Comparison of ENCODE assay signal across 7 mouse cellular contexts in the genomic region with DNA sequence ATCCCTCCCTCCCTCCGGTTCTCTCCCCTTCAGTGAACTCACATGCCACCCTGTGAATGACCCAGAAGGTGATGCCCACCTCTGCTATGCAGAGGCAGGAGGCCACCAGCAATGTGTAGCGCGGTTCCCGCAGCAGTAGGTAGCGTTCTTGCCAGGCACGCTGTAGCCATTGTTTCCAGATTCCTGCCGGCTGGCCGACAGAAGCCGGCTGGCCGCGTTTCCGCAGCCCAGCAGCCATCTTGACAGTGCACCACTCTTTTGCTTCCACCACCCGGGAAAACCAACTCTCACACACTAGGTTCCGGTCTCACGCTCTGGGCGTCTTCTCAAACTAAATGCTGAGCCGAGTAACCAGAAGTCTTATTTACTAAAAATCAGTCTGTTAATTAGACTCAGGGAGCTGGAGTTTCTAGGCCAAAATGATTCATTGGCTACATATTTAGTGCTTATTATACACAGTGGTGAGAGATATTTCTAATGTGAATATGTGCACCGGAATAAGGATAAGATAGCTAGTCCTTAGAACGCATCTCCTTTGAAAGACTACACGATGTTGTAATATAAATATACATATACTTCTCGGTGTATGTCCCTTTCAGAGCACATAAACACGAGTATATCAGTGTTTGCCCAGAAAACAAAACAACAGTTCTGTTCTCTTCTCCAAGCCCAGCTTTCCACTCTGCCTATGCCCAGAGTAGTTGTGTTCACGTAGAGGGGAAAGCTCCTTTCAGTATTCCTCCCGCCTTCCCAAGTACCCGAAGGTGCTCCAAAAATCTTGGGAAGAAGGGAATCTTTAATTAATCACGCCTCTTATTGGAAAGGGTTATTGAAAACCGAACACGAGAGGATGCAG. TPM values are rescaled to one million over a fixed set of nuclear protein-coding genes. Genes with fewer than 3 reads are reported as not detected.
DNase-seq lines count a peak whose midpoint lies in the region; ATAC-seq and TF ChIP-seq lines count a peak whose summit lies in the region.

No protein-coding gene starts in this region.

- TF ChIP-seq CTCF in gastrocnemius, adult 2 months (IDR thresholded peaks at IDR 0.05): no peak
- no peak for TF ChIP-seq CTCF in hindbrain, postnatal 0 days (IDR thresholded peaks at IDR 0.05; ENCODE audit: low read depth)

- peak overlapping the region; percentile 79 for H3K9ac ChIP-seq in hindbrain, postnatal 0 days (replicated peaks; ENCODE audit: low read length)

- peak overlapping the region; percentile 86 for H3K4me3 ChIP-seq in gastrocnemius, adult 2 months
- peak overlapping the region; percentile 72 for H3K4me3 ChIP-seq in hindbrain, postnatal 0 days (ENCODE audit: low read length)
- peak overlapping the region; percentile 91 for H3K4me3 ChIP-seq in midbrain, embryonic 10.5 days

- peak overlapping the region; percentile 93 for H3K27ac ChIP-seq in gastrocnemius, adult 2 months
- peak overlapping the region; percentile 84 for H3K27ac ChIP-seq in hindbrain, postnatal 0 days
- peak overlapping the region; percentile 96 for H3K27ac ChIP-seq in midbrain, embryonic 10.5 days (replicated peaks)

- intact Hi-C loops in gastrocnemius, adult 2 months (cut with DNase I): loop anchor here (2.0 to 5.0 kb wide), 2 partner anchors 40 to 73 kb away; a partner anchor contains a TSS
- intact Hi-C loops in left cerebral cortex, postnatal 4 days (cut with DNase I): no loop called here

- WGBS in hindbrain, postnatal 0 days: under 1% methylated on average over 28 of the region's 28 CpGs
- under 1% methylated on average over 28 of the region's 28 CpGs for WGBS in midbrain, embryonic 10.5 days

- H3K27me3 ChIP-seq in hindbrain, postnatal 0 days (ENCODE audit: insufficient read depth, low read length): no peaks in the 10 kb centered on the region
- H3K27me3 ChIP-seq in midbrain, embryonic 10.5 days (ENCODE audit: low read depth, poor library complexity, severe bottlenecking): no peaks in the 10 kb centered on the region

- peaks cover 4% of the 10 kb centered on the region for H3K4me1 ChIP-seq in hindbrain, postnatal 0 days (ENCODE audit: insufficient read depth, low read length)
- peaks cover 37% of the 10 kb centered on the region for H3K4me1 ChIP-seq in midbrain, embryonic 10.5 days

- no peaks in the 10 kb centered on the region for H3K9me3 ChIP-seq in hindbrain, postnatal 0 days (ENCODE audit: low read length)
- no peaks in the 10 kb centered on the region for H3K9me3 ChIP-seq in midbrain, embryonic 10.5 days (replicated peaks)

- peaks cover 14% of the 10 kb centered on the region; the same call in 1 of the 2 replicates for H3K36me3 ChIP-seq in hindbrain, postnatal 0 days (ENCODE audit: insufficient read depth, low read length)
- peaks cover 37% of the 10 kb centered on the region for H3K36me3 ChIP-seq in midbrain, embryonic 10.5 days

- H3K4me2 ChIP-seq in hindbrain, postnatal 0 days (ENCODE audit: low read depth, low read length): peak overlapping the region; percentile 99

- peak; percentile 77 for ATAC-seq in hindbrain, postnatal 0 days

- peak; percentile 90 for DNase-seq in adipocyte (ENCODE audit: low spot score)
- peak; percentile 49 to 82 for DNase-seq in cerebellum, postnatal 4 days (ENCODE audit: low spot score in 2 of 2)
- DNase-seq in gastrocnemius, adult 2 months: peak; percentile 77
- peak; percentile 91 for DNase-seq in hindbrain, postnatal 0 days (ENCODE audit: low spot score)
- DNase-seq in left cerebral cortex, postnatal 4 days: peak; percentile 72
- DNase-seq in midbrain, embryonic 10.5 days (ENCODE audit: low spot score): peak; percentile 83
- peak; percentile 71 for DNase-seq in right cerebral cortex, postnatal 4 days

RNA-seq across cellular contexts. Expression of a gene that starts 0.7 kb away (rescaled TPM):
- 1 to 10 TPM; 3.4 to 6.3 TPM for total RNA-seq in gastrocnemius, adult 2 months (2021)
- 6.0 and 6.4 TPM in 2 replicates for total RNA-seq in hindbrain, postnatal 0 days (2014; rRNA removed)
- 5.6 and 6.5 TPM in 2 replicates for polyA plus RNA-seq in hindbrain, postnatal 0 days (2015; fragmentation: Nextera tagmentation; extraction: Ambion mirVana)
- total RNA-seq in left cerebral cortex, postnatal 4 days (2021): 1 to 10 TPM; 3.4 to 3.9 TPM
- polyA plus RNA-seq in midbrain, embryonic 10.5 days (2016; fragmentation: Nextera tagmentation; extraction: Ambion mirVana): 36.0 and 42.1 TPM in 2 replicates

RNA-seq across cellular contexts. Expression of a gene that starts 0.7 kb away (rescaled TPM):
- not detected for total RNA-seq in gastrocnemius, adult 2 months (2021)
- 0.54 TPM in 1 of 2 replicates, not detected in the other for total RNA-seq in hindbrain, postnatal 0 days (2014; rRNA removed)
- not detected in 2 replicates for polyA plus RNA-seq in hindbrain, postnatal 0 days (2015; fragmentation: Nextera tagmentation; extraction: Ambion mirVana)
- not detected for total RNA-seq in left cerebral cortex, postnatal 4 days (2021)
- polyA plus RNA-seq in midbrain, embryonic 10.5 days (2016; fragmentation: Nextera tagmentation; extraction: Ambion mirVana): not detected in 2 replicates

RNA-seq across cellular contexts. Expression of a gene that starts 0.8 kb away (rescaled TPM):
- total RNA-seq in gastrocnemius, adult 2 months (2021): 10 to 100 TPM; 13.4 to 14.6 TPM
- 34.8 and 38.9 TPM in 2 replicates for total RNA-seq in hindbrain, postnatal 0 days (2014; rRNA removed)
- 35.5 and 36.5 TPM in 2 replicates for polyA plus RNA-seq in hindbrain, postnatal 0 days (2015; fragmentation: Nextera tagmentation; extraction: Ambion mirVana)
- 10 to 100 TPM; 10.9 to 13.9 TPM for total RNA-seq in left cerebral cortex, postnatal 4 days (2021)
- 59.4 and 61.1 TPM in 2 replicates for polyA plus RNA-seq in midbrain, embryonic 10.5 days (2016; fragmentation: Nextera tagmentation; extraction: Ambion mirVana)

RNA-seq across cellular contexts. Expression of a gene that starts 10.4 kb away (rescaled TPM):
- total RNA-seq in gastrocnemius, adult 2 months (2021): 1 to 10 TPM; 1.1 to 1.3 TPM
- 70.2 and 82.9 TPM in 2 replicates for total RNA-seq in hindbrain, postnatal 0 days (2014; rRNA removed)
- polyA plus RNA-seq in hindbrain, postnatal 0 days (2015; fragmentation: Nextera tagmentation; extraction: Ambion mirVana): 84.7 and 85.7 TPM in 2 replicates
- total RNA-seq in left cerebral cortex, postnatal 4 days (2021): 100 to 1,000 TPM; 197 to 204 TPM
- polyA plus RNA-seq in midbrain, embryonic 10.5 days (2016; fragmentation: Nextera tagmentation; extraction: Ambion mirVana): 3.1 and 3.3 TPM in 2 replicates

RNA-seq across cellular contexts. Expression of a gene that starts 18.9 kb away (rescaled TPM):
- total RNA-seq in gastrocnemius, adult 2 months (2021): under 1 TPM in 1 of 2 experiments, not detected in 1; 0.42 TPM
- 14.7 and 24.6 TPM in 2 replicates for total RNA-seq in hindbrain, postnatal 0 days (2014; rRNA removed)
- 16.0 and 16.6 TPM in 2 replicates for polyA plus RNA-seq in hindbrain, postnatal 0 days (2015; fragmentation: Nextera tagmentation; extraction: Ambion mirVana)
- total RNA-seq in left cerebral cortex, postnatal 4 days (2021): 10 to 100 TPM; 28.6 to 33.0 TPM
- 5.0 and 6.5 TPM in 2 replicates for polyA plus RNA-seq in midbrain, embryonic 10.5 days (2016; fragmentation: Nextera tagmentation; extraction: Ambion mirVana)

Comparison
In these comparisons a context has a peak if more than half of its experiments do, and no peak if none do; other contexts are left out.
1. Peak in every context shown above with its lines: DNase-seq, ATAC-seq, H3K4me3 ChIP-seq and H3K27ac ChIP-seq.